Mouse (Mus musculus): ENCODE data around the gene Prss23.

Gene Prss23

GRCm38 (mm10) chr7:89526731-89527429, at the start of gene Prss23:
TSS of gene Prss23 (minus strand) at chr7:89527187.
- in situ Hi-C loops (cut with MboI; ENCODE audit: low sequenced_read_pairs): no loop called here

GRCm38 (mm10) chr7:89576127-89576526, 49.1 kb upstream of the Prss23 start:
- in situ Hi-C loops (cut with MboI; ENCODE audit: low sequenced_read_pairs): no loop called here

GRCm38 (mm10) chr7:89564569-89564968, 37.6 kb upstream of the Prss23 start:
- in situ Hi-C loops (cut with MboI; ENCODE audit: low sequenced_read_pairs): no loop called here

- in situ Hi-C loops (cut with MboI; ENCODE audit: low sequenced_read_pairs): no loop called here
These were observed 36.5 kb upstream of the Prss23 start for GRCm38 (mm10) chr7:89563501-89563900.

- in situ Hi-C loops (cut with MboI; ENCODE audit: low sequenced_read_pairs): no loop called here
These were observed 35.2 kb upstream of the Prss23 start for GRCm38 (mm10) chr7:89562140-89562539.

- in situ Hi-C loops (cut with MboI; ENCODE audit: low sequenced_read_pairs): no loop called here
These were observed 34.0 kb upstream of the Prss23 start for GRCm38 (mm10) chr7:89560939-89561338.

- in situ Hi-C loops (cut with MboI; ENCODE audit: low sequenced_read_pairs): no loop called here
These were observed 32.6 kb upstream of the Prss23 start for GRCm38 (mm10) chr7:89559633-89560032.

GRCm38 (mm10) chr7:89559105-89559504, 32.1 kb upstream of the Prss23 start:
- in situ Hi-C loops (cut with MboI; ENCODE audit: low sequenced_read_pairs): no loop called here

GRCm38 (mm10) chr7:89558446-89559039, 31.6 kb upstream of the Prss23 start:
- in situ Hi-C loops (cut with MboI; ENCODE audit: low sequenced_read_pairs): no loop called here

GRCm38 (mm10) chr7:89557056-89557455, 30.1 kb upstream of the Prss23 start:
- in situ Hi-C loops (cut with MboI; ENCODE audit: low sequenced_read_pairs): no loop called here

- in situ Hi-C loops (cut with MboI; ENCODE audit: low sequenced_read_pairs): no loop called here
These were observed 29.7 kb upstream of the Prss23 start for GRCm38 (mm10) chr7:89556652-89557051.

GRCm38 (mm10) chr7:89555170-89555569, 28.2 kb upstream of the Prss23 start:
- in situ Hi-C loops (cut with MboI; ENCODE audit: low sequenced_read_pairs): no loop called here

GRCm38 (mm10) chr7:89554068-89554467, 27.1 kb upstream of the Prss23 start:
- in situ Hi-C loops (cut with MboI; ENCODE audit: low sequenced_read_pairs): no loop called here

- in situ Hi-C loops (cut with MboI; ENCODE audit: low sequenced_read_pairs): no loop called here
These were observed 14.0 kb upstream of the Prss23 start for GRCm38 (mm10) chr7:89540976-89541375.

- in situ Hi-C loops (cut with MboI; ENCODE audit: low sequenced_read_pairs): no loop called here
These were observed 12.4 kb upstream of the Prss23 start for GRCm38 (mm10) chr7:89539391-89539790.

GRCm38 (mm10) chr7:89527430-89527856, 456 bp upstream of the Prss23 start:
- in situ Hi-C loops (cut with MboI; ENCODE audit: low sequenced_read_pairs): no loop called here

- in situ Hi-C loops (cut with MboI; ENCODE audit: low sequenced_read_pairs): no loop called here
These were observed 3.2 kb downstream of the Prss23 start for GRCm38 (mm10) chr7:89523816-89524215.

- in situ Hi-C loops (cut with MboI; ENCODE audit: low sequenced_read_pairs): no loop called here
These were observed 4.8 kb downstream of the Prss23 start for GRCm38 (mm10) chr7:89522170-89522569.

- in situ Hi-C loops (cut with MboI; ENCODE audit: low sequenced_read_pairs): no loop called here
These were observed 9.3 kb downstream of the Prss23 start for GRCm38 (mm10) chr7:89517460-89518390.

GRCm38 (mm10) chr7:89516551-89517459, 10.2 kb downstream of the Prss23 start:
- in situ Hi-C loops (cut with MboI; ENCODE audit: low sequenced_read_pairs): no loop called here
